Mouse (Mus musculus) cerebellum, adult 18-20 months (tissue): ENCODE measurements at regions not wholly inside any gene's neighbourhood (a gene's known extent, or its start where the extent isn't known, plus 50 kb on each side); places are given as distances from the start of the nearest gene placed in this dataset.
"Not testable (repeated sequence)": the region's sequence is repeated elsewhere in the genome, so short reads cannot be mapped to it uniquely, and the experiment has no call there.

Experiments
- DNase-seq, 2 experiments: peaks; one replicate each; pipeline ENCODE4 v3.0.0; 2021

GRCm38 (mm10) chr17:4813666-4814065 lies 180.5 kb upstream of the Arid1b start:
- no peak for DNase-seq

DNA sequence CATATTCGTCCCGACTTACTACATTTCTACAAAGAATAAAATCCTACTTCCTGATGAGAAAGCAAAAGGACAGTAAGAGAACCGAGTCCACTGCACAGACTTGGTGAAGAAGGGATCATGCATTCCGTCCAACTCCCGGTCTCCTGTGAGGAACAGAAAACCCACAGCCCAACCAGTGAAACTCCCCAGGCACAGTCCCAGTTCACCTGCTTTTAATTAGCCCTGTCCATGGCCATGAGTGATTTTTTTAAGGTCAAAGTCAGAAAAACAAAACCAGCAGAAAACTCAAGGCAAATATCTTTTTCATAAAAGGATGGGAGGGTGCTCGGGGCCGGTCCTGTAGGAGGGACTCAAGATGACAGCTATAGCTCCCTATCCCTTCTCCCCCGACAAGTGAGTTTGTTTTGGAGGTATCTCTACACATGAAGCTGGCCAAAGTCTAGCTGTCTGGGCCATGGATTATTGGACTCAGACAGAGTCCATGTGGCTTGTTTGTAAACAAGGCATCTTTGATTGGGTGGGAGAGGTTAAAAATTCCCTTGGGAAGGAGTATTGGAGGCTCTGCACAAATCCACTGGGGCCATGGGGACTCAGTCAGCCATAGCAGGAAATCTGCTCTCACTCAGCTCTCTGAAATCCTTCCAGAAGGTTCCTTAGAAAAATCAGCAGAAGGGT lies 168.8 kb upstream of the Arid1b start:
- DNase-seq = no peak

DNA sequence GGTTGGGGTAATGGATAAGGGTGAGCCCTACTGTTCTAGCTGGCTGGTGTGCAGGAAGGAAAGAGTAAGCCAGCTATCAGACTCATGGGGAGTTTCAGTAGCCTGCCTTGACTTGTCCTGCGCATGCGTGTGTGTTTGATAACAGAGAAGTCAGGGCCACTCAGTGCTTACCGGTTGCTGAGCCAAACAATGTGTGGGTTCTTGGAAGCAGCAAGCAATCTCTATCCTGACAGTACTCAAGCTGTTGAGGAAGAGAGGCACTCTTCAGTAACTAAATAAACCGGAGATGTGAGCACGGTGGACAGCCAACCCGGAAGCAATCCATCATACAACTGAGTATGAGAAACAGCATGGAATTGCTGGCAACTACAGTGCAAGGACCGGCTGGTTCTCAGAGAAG lies 160.1 kb upstream of the Arid1b start:
- peak in 1 of 2 experiments; percentile 2 for DNase-seq

- DNase-seq = no peak
These were observed 159.6 kb upstream of the Arid1b start for GRCm38 (mm10) chr17:4834571-4834970.

GRCm38 (mm10) chr17:4835065-4835705 lies 158.9 kb upstream of the Arid1b start:
- no peak for DNase-seq

GRCm38 (mm10) chr17:4840123-4840522 lies 154.0 kb upstream of the Arid1b start:
- no peak for DNase-seq

GRCm38 (mm10) chr17:4858304-4858703 lies 135.8 kb upstream of the Arid1b start:
- DNase-seq = no peak

DNA sequence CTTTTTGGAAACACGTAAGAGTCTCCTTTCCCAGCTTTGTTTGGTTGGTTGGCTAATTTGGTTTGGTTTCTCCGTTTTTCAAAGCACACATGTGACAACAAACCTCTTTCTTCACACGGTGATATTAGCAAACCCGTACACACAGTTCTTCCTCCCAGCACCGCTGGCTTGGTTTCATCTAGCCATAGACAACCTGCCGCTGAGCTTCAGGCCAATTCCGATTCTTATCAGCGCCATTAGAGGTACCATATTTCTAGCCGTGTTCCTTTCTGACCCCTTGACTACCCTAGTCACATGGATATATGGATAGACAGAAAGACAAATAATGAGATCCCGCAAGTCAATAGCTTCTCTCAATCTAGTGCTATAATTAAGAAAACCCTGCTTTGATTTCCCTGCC lies 129.2 kb upstream of the Arid1b start:
- no peak for DNase-seq

- DNase-seq = peak in 1 of 2 experiments; percentile 6
These were observed 128.5 kb upstream of the Arid1b start for GRCm38 (mm10) chr17:4865621-4866020.

DNA sequence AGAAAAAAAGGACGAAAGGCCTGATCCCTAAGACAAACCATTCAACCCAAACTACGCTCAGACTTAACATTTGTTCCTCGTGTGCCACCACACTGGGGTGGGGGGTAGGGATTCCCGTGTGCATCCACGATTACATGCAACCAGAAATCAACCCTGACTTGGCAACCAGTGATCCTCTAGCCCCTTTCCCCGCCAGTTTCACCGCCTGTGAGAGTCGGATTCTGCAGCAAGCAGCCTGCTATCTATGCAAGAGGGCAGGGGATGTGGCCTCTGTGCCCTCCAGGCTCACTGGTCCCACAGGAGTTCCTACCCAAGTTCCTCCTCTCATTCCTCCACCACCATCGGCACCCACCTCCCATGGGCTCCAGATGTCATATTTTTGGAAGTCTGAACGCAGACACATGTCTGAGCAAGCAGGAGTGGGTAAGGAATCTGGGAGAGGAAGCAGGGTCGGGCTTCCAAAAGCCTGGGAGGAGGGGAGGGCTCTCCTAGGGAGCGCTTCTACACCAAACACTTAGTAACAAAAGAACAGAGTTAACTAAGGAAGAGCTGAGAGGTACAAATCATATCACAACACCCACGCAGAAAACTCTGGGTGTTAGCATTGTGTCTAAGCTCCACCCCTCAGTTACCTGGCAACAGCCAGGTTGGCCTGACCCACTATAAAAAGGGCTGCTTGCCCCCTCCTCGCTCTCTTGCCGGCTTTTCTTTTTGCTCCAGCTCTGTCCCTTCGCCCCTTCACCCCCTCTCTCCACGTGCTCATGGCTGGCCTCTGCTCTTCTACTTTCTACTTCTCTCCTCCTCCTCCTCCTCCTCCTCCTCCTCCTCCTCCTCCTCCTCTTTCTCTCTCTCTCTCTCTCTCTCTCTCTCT lies 127.9 kb upstream of the Arid1b start:
- no peak for DNase-seq

DNA sequence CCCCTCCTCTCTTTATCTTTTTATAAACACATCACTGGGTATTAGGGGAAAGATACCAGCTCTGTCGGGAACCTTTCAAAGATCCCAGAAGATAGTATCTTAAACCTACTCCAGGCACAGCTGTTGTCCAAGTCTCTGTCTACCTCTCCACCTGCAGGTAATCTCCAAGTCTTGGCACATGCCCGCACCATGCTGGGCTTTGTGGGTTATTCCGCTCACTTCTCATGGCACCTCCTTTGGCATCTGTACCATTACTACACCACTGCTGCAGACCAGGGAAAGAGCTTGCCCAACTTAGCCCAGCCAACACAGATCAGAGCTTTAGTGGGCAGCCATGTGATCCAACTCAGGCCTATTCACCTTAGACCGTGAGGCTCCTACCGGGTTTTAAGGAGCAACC lies 127.0 kb upstream of the Arid1b start:
- DNase-seq = no peak

DNA sequence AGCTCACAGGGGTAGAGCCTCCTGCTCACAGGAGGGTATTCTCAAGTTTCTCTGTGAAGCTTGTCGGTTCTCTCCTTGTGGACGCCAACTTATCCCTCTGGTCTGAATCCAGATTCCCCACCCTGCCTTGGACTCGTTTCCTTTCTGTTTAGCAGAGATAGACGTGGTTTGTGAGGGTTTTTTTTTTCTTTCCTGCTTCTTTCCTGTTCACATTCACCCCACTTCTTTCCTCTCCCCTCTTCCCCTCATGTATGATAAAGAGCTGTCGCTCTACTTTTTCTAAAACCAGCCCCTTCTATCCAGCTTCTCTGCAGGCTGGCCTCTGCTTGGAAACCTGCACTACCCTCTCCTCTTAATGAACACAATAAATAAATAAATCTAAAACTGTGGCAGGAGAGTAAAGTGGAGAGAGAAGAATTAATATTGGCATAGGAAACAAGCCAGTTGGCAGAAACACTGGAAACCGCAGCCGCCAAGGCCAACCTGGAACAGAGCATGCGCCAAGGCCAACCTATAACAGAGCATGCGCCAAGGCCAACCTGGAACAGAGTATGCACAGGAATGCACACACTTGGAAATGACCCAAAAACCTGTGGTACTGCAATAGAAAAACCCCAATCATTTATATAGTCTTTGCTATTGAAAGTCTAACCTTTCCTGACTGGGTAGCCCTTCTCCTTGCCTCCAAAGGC lies 126.2 kb upstream of the Arid1b start:
- DNase-seq = peak in 1 of 2 experiments; percentile 10

DNA sequence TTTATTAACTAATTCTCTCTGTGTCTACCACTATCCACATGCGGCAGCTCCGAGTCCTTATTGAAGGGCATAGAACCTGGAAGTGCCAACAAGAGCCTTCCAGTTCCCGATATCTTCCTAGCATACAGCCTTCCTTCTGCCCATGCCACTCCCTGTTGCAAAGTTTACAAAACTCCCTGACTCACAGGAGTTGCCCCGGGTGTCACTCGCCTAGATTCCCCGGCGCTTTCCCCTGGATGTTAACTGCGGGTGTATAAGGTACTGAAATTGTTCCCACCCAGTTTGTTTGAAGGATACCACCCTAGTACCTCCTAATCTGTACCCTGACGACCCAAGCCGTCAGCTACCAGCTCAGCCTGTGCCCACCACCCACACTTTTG lies 125.7 kb upstream of the Arid1b start:
- no peak for DNase-seq

GRCm38 (mm10) chr17:4868861-4869260 lies 125.3 kb upstream of the Arid1b start:
- no peak for DNase-seq

- DNase-seq = no peak
These were observed 122.9 kb upstream of the Arid1b start for GRCm38 (mm10) chr17:4871267-4871666.

GRCm38 (mm10) chr17:4874459-4874858 lies 119.7 kb upstream of the Arid1b start:
- no peak for DNase-seq

DNA sequence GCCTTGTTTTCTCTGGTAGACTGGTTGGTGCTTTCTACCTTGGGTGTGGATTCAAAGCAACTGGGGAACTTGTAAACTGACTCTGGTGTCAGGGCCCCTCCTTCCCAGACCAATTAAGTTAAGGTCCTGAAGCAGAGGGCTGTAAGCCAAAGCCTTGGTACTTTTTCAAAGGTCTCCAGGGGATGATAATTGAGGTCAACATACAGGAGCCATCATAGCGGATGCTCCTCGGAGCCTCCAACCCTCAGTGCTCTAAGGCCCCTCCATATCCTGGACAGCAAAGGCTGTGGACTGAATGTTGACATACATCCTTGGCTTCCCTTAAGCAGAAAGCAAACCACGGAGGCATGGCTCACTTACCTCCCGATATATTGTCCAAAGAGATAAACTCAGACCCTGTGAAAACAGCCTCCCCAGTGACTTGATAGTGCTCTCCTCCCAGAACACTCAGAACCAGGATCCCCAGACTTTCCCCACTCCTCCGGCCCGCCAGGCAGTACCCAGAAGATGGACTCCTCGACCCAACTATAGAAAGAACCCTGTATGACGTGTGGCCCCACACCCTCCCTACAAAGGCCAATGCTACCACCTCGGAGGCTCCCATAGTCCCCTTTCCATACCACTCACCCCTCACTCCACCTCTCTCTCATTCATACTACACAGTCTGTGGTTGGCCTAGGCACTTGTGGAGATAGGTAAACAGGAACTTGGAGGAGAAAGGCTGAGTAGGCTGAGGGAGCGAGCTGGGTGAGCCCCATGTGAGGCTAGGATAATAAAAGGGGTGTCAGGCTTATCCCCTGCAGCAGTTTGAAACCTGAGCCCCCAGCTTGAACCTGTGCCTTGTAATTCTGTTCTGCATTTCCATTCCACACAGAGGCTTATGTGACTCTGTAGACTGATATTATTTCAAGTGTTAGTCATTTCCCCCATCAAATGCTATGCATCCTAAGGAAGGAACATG lies 118.8 kb upstream of the Arid1b start:
- DNase-seq = no peak

- no peak for DNase-seq
These were observed 117.7 kb upstream of the Arid1b start for GRCm38 (mm10) chr17:4876431-4876830.

GRCm38 (mm10) chr17:4881473-4881872 lies 112.7 kb upstream of the Arid1b start:
- DNase-seq = no peak

DNA sequence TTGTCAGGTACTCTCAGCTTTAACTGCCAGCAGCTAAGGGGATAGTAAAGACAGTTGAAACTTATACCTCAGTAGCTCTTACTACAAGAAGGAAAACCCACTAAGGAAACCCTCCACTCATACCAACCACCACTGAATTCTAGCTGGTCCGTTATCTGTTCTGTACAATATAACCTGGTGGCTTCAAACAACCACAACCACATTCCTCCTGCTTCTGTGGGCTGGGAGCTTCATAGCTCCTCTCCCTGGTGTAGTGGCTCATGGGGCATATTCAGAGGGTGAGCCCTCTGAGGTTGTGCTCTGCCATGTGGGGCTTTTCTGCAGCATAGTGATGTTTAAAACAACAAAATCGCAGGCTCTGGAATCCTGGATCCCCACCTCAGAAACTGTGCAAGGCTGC lies 110.0 kb upstream of the Arid1b start:
- DNase-seq = no peak

DNA sequence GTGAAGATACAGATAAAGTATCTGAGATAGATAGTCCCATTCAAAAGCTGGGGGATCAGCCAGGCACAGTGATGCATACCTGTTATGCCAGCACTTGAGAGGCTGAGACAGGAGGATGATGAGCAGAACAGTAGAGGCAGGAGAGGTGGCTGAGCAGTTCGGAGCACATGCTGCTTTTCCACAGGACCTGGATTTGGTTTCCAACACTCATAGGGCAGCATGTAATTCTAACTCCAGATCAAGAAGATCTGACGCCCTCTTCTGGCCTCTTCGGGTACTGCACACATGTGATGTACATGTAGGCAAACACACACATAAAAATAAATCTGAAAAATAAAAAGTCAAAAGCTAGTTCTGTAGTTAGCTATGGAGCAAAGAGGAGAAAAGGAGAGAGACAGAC lies 109.4 kb upstream of the Arid1b start:
- no peak for DNase-seq

DNA sequence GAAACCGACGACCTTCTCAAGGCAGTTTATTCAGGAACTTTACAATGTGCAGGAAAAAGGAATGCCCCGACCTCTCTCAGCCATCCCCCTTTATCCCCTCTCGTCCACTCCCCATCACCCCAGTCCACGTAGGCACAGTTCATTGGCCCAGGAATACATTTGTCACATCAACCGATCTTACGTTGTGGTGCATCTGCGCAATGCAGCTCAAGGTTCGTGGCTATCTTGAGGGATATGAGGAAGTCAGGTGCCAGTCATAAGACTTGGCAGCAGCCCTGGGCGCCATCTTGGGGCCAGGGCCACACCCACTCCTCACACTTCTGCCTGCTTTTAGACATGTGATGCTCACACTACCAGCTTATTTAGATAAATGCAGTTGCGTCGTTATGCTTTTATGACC lies 106.8 kb upstream of the Arid1b start:
- not testable (repeated sequence) for DNase-seq
